Mouse (Mus musculus): ENCODE data around the gene Dock3. TPM values are rescaled to one million over a fixed set of nuclear protein-coding genes. Genes with fewer than 3 reads are reported as not detected.

Dock3 gene
- polyA plus RNA-seq, 1 experiment from 2014 or later = 0.46 TPM

GRCm38 (mm10) chr9:107263912-107264311, 32.2 kb upstream of the Dock3 start:
- H3K4me3 ChIP-seq (ENCODE audit: low read depth, low read length) = no peak overlapping the region
- WGBS = 89% methylated on average over 5 of the region's 5 CpGs
- no peaks in the 10 kb centered on the region for H3K36me3 ChIP-seq (replicated peaks; ENCODE audit: control insufficient read depth, insufficient read depth, low read depth, low read length)
- H3K4me1 ChIP-seq (ENCODE audit: control insufficient read depth, insufficient read depth, low read length) = no peaks in the 10 kb centered on the region
- H3K9ac ChIP-seq (replicated peaks; ENCODE audit: low read length) = no peak overlapping the region
- H3K4me2 ChIP-seq (ENCODE audit: low read depth, low read length) = no peak overlapping the region
- no peak overlapping the region for H3K27ac ChIP-seq (replicated peaks; ENCODE audit: low read depth, low read length)
- DNase-seq (ENCODE audit: low spot score) (no peak), ATAC-seq (replicated peaks; ENCODE audit: insufficient number of reproducible peaks, low FRiP score, low TSS enrichment, low read depth) (no peak)
- no peaks in the 10 kb centered on the region for H3K9me3 ChIP-seq (replicated peaks; ENCODE audit: control insufficient read depth, low read length)
- H3K27me3 ChIP-seq (ENCODE audit: control insufficient read depth, insufficient read depth, low read length) = no peaks in the 10 kb centered on the region

DNA sequence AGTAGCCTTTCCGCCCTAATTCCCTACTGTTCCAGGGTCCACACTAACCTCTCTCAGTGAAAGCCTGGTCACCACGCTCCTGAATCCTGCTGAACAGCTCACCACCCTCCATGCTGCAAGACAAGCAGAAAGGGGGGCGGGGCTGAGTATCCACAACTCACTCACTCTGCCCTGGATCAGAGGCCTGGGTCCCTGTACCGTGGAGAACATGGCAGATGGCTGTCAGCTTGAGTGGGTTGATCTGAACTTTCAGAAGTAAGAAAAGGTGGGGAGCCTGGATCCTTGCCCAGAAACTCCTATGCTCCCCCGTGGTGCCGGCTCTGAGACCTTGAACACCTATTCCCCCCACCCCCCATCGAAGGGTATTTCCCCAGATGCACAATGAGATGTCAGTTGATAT, 30.7 kb upstream of the Dock3 start:
- ATAC-seq (replicated peaks; ENCODE audit: insufficient number of reproducible peaks, low FRiP score, low TSS enrichment, low read depth) (no peak), DNase-seq (ENCODE audit: low spot score) (no peak)
- no peak overlapping the region for H3K9ac ChIP-seq (replicated peaks; ENCODE audit: low read length)
- H3K4me1 ChIP-seq (ENCODE audit: control insufficient read depth, insufficient read depth, low read length) = no peaks in the 10 kb centered on the region
- H3K4me2 ChIP-seq (ENCODE audit: low read depth, low read length) = no peak overlapping the region
- no peaks in the 10 kb centered on the region for H3K36me3 ChIP-seq (replicated peaks; ENCODE audit: control insufficient read depth, insufficient read depth, low read depth, low read length)
- no peaks in the 10 kb centered on the region for H3K27me3 ChIP-seq (ENCODE audit: control insufficient read depth, insufficient read depth, low read length)
- no peak overlapping the region for H3K4me3 ChIP-seq (ENCODE audit: low read depth, low read length)
- 78% methylated on average over 7 of the region's 7 CpGs for WGBS
- no peak overlapping the region for H3K27ac ChIP-seq (replicated peaks; ENCODE audit: low read depth, low read length)
- no peaks in the 10 kb centered on the region for H3K9me3 ChIP-seq (replicated peaks; ENCODE audit: control insufficient read depth, low read length)

DNA sequence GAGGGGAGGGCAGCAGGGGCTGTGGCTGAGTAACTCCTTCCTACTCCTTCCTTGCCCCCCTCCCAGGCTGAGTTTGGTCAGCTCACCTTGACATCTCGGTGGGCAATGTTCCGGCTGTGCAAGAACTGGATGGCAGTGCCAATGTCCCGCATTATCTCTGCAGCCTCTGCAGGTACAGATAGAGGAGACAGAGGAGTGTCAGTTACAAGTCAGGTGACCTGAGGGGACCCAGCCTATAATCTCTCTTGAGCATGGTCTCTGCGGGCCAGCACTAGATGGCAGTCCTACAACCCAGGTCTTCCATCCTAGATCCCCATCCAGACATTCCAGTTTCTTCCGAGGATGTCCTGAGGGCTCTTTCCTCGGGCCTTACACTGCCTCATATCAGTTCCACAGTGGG, 30.1 kb upstream of the Dock3 start:
- Histone ChIP-seq H3K4me2 (ENCODE audit: low read depth, low read length) (no peak overlapping the region), H3K4me3 (ENCODE audit: low read depth, low read length) (no peak overlapping the region), H3K9me3 (replicated peaks; ENCODE audit: control insufficient read depth, low read length) (no peaks in the 10 kb centered on the region), H3K4me1 (ENCODE audit: control insufficient read depth, insufficient read depth, low read length) (no peaks in the 10 kb centered on the region), H3K36me3 (replicated peaks; ENCODE audit: control insufficient read depth, insufficient read depth, low read depth, low read length) (no peaks in the 10 kb centered on the region), H3K27ac (replicated peaks; ENCODE audit: low read depth, low read length) (no peak overlapping the region), H3K27me3 (ENCODE audit: control insufficient read depth, insufficient read depth, low read length) (no peaks in the 10 kb centered on the region), H3K9ac (replicated peaks; ENCODE audit: low read length) (no peak overlapping the region)
- ATAC-seq (replicated peaks; ENCODE audit: insufficient number of reproducible peaks, low FRiP score, low TSS enrichment, low read depth) = no peak
- WGBS = 83% methylated on average over 6 of the region's 6 CpGs
- DNase-seq (ENCODE audit: low spot score) = no peak

DNA sequence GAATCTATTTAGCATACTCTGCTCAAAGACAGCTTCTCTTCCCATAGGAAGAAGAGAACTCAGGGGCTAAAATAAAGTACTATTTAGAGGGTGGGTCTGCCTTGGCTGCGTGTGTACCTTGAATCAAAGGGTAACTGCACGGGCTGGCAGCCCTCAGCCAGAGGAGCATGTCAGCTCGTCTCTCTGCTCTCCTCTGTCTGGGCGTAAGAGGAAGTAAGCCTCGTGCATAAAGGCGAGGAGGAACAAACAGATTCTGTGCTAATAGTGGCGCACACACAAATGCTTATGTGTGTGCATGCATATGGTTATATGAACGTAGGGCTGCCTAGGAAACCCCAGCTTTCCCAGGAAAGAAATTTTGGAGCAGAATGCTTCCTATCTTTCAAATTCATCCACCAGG, 29.1 kb upstream of the Dock3 start:
- 65% methylated on average over 8 of the region's 8 CpGs for WGBS
- no peak overlapping the region for H3K27ac ChIP-seq (replicated peaks; ENCODE audit: low read depth, low read length)
- no peaks in the 10 kb centered on the region for H3K9me3 ChIP-seq (replicated peaks; ENCODE audit: control insufficient read depth, low read length)
- no peak overlapping the region for H3K4me2 ChIP-seq (ENCODE audit: low read depth, low read length)
- ATAC-seq (replicated peaks; ENCODE audit: insufficient number of reproducible peaks, low FRiP score, low TSS enrichment, low read depth) (no peak), DNase-seq (ENCODE audit: low spot score) (no peak)
- H3K4me1 ChIP-seq (ENCODE audit: control insufficient read depth, insufficient read depth, low read length) = no peaks in the 10 kb centered on the region
- no peak overlapping the region for H3K9ac ChIP-seq (replicated peaks; ENCODE audit: low read length)
- H3K4me3 ChIP-seq (ENCODE audit: low read depth, low read length) = no peak overlapping the region
- H3K27me3 ChIP-seq (ENCODE audit: control insufficient read depth, insufficient read depth, low read length) = no peaks in the 10 kb centered on the region
- H3K36me3 ChIP-seq (replicated peaks; ENCODE audit: control insufficient read depth, insufficient read depth, low read depth, low read length) = no peaks in the 10 kb centered on the region

DNA sequence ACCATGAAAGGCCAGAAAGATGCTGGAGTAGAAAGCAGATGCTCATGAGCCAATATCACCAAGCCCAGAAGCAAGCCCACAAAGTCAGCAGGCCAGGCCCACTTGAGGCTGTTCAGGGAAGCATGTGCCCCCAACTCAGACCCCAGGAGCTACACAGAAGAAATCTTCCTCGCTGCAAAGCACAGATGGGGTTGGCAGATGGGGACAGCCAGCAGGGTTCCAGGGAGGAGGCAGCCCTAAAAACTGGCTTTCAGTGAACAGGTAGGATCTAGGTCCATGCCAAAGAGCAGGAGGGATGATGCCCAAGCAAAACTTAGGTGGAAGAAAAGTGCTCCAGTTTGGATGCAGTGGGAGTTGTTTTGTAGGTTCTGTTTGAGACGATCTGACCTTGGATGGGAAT, 28.7 kb upstream of the Dock3 start:
- no peak overlapping the region for H3K4me2 ChIP-seq (ENCODE audit: low read depth, low read length)
- H3K9me3 ChIP-seq (replicated peaks; ENCODE audit: control insufficient read depth, low read length) = no peaks in the 10 kb centered on the region
- no peak overlapping the region for H3K27ac ChIP-seq (replicated peaks; ENCODE audit: low read depth, low read length)
- no peak overlapping the region for H3K4me3 ChIP-seq (ENCODE audit: low read depth, low read length)
- no peak overlapping the region for H3K9ac ChIP-seq (replicated peaks; ENCODE audit: low read length)
- no peak for DNase-seq (ENCODE audit: low spot score)
- H3K27me3 ChIP-seq (ENCODE audit: control insufficient read depth, insufficient read depth, low read length) = no peaks in the 10 kb centered on the region
- ATAC-seq (replicated peaks; ENCODE audit: insufficient number of reproducible peaks, low FRiP score, low TSS enrichment, low read depth) = no peak
- H3K4me1 ChIP-seq (ENCODE audit: control insufficient read depth, insufficient read depth, low read length) = no peaks in the 10 kb centered on the region
- 77% methylated on average over 2 of the region's 2 CpGs for WGBS
- no peaks in the 10 kb centered on the region for H3K36me3 ChIP-seq (replicated peaks; ENCODE audit: control insufficient read depth, insufficient read depth, low read depth, low read length)

DNA sequence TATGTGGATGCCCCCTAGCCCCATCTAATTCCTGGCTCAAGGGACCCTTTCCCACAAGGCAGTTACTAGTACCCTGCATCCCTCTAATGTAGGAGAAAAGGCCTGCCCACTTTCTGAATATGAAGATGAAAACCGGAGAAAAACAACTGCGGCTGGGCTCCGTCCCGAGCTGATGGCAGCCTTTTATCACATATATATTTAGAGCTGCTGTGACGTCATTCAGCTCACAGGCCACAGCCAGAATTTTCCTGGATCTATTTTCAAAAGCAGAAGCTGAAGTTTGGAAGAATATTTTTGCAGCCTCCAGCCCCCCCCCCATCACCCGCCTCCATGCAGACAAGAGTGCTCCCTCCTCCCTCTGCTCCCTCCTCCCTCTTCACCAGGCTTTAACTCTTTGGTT, 27.9 kb upstream of the Dock3 start:
- Histone ChIP-seq H3K9ac (replicated peaks; ENCODE audit: low read length) (no peak overlapping the region), H3K4me2 (ENCODE audit: low read depth, low read length) (no peak overlapping the region), H3K36me3 (replicated peaks; ENCODE audit: control insufficient read depth, insufficient read depth, low read depth, low read length) (no peaks in the 10 kb centered on the region), H3K9me3 (replicated peaks; ENCODE audit: control insufficient read depth, low read length) (no peaks in the 10 kb centered on the region), H3K4me1 (ENCODE audit: control insufficient read depth, insufficient read depth, low read length) (no peaks in the 10 kb centered on the region), H3K27me3 (ENCODE audit: control insufficient read depth, insufficient read depth, low read length) (no peaks in the 10 kb centered on the region), H3K4me3 (ENCODE audit: low read depth, low read length) (no peak overlapping the region), H3K27ac (replicated peaks; ENCODE audit: low read depth, low read length) (no peak overlapping the region)
- no peak for ATAC-seq (replicated peaks; ENCODE audit: insufficient number of reproducible peaks, low FRiP score, low TSS enrichment, low read depth)
- no peak for DNase-seq (ENCODE audit: low spot score)
- 69% methylated on average over 6 of the region's 6 CpGs for WGBS

GRCm38 (mm10) chr9:107255596-107255995, 23.9 kb upstream of the Dock3 start:
- Histone ChIP-seq H3K4me1 (ENCODE audit: control insufficient read depth, insufficient read depth, low read length) (no peaks in the 10 kb centered on the region), H3K4me3 (ENCODE audit: low read depth, low read length) (no peak overlapping the region), H3K27me3 (ENCODE audit: control insufficient read depth, insufficient read depth, low read length) (no peaks in the 10 kb centered on the region), H3K36me3 (replicated peaks; ENCODE audit: control insufficient read depth, insufficient read depth, low read depth, low read length) (no peaks in the 10 kb centered on the region), H3K4me2 (ENCODE audit: low read depth, low read length) (no peak overlapping the region), H3K9me3 (replicated peaks; ENCODE audit: control insufficient read depth, low read length) (no peaks in the 10 kb centered on the region), H3K9ac (replicated peaks; ENCODE audit: low read length) (no peak overlapping the region), H3K27ac (replicated peaks; ENCODE audit: low read depth, low read length) (no peak overlapping the region)
- WGBS = 49% methylated on average over 3 of the region's 3 CpGs
- DNase-seq (ENCODE audit: low spot score) = no peak
- ATAC-seq (replicated peaks; ENCODE audit: insufficient number of reproducible peaks, low FRiP score, low TSS enrichment, low read depth) = no peak

- ATAC-seq (replicated peaks; ENCODE audit: insufficient number of reproducible peaks, low FRiP score, low TSS enrichment, low read depth) = no peak
- 78% methylated on average over 3 of the region's 3 CpGs for WGBS
These were observed 23.2 kb upstream of the Dock3 start for GRCm38 (mm10) chr9:107254925-107255324.

More at GRCm38 (mm10) chr9:107254925-107255324, 23.2 kb upstream of the Dock3 start:
- no peak for DNase-seq (ENCODE audit: low spot score)
- Histone ChIP-seq H3K4me3 (ENCODE audit: low read depth, low read length) (no peak overlapping the region), H3K27me3 (ENCODE audit: control insufficient read depth, insufficient read depth, low read length) (no peaks in the 10 kb centered on the region), H3K9me3 (replicated peaks; ENCODE audit: control insufficient read depth, low read length) (no peaks in the 10 kb centered on the region), H3K36me3 (replicated peaks; ENCODE audit: control insufficient read depth, insufficient read depth, low read depth, low read length) (no peaks in the 10 kb centered on the region), H3K4me1 (ENCODE audit: control insufficient read depth, insufficient read depth, low read length) (no peaks in the 10 kb centered on the region), H3K9ac (replicated peaks; ENCODE audit: low read length) (no peak overlapping the region), H3K4me2 (ENCODE audit: low read depth, low read length) (no peak overlapping the region), H3K27ac (replicated peaks; ENCODE audit: low read depth, low read length) (no peak overlapping the region)
